Mouse (Mus musculus) testis, adult 2 months (tissue): Measurements from ENCODE around the gene Nek11.

ENCODE experiments used
- CTCF ChIP-seq: fragments of 200-500 bp; IDR thresholded peaks from 2 replicates; pipeline ENCODE4 v1.5.1; 2012; ENCODE audit warnings: low read depth, mild to moderate bottlenecking, inconsistent platforms, low read length, moderate library complexity; ENCODE audit not compliant: control insufficient read depth, insufficient read depth, insufficient replicate concordance
- POLR2A ChIP-seq: fragments of 200-500 bp; IDR thresholded peaks from 2 replicates; pipeline ENCODE4 v1.6.1; 2012; ENCODE audit warnings: low read depth, mild to moderate bottlenecking, inconsistent platforms, low read length, moderate library complexity; ENCODE audit not compliant: control insufficient read depth

DNA sequence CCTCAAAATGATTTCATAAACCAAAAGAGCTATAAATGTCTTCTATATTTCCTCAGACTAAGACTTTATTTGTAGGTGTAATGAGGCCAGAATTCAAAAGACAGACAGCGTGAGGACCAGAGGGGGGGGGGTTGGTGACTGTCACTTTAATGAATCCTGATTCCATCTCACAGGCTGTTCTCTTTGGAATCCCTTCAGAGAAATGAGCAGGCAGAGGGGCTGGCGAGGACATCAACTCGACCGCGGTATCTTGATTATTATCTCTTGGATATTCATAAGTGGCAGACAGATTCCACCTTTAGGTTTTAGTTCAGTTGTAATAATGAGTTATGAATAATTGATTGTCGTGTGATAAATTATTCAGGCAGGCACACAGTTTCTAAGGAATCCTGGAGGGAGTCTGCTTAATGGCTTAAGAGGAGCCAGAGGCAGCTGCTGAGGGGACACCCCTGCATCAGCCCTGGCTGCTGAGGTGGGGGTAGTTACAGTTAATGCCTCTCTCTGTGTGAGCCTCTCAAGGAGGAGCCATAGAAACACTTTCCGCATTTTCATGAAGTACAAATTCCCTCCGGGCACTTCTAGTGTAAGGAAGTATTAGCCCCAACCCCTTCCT lies 15.7 kb downstream of the Nek11 start:
- TF ChIP-seq CTCF (no peak), POLR2A (no peak)
